Mouse (Mus musculus) bone marrow, adult 2 months (tissue): Measurements from ENCODE around the gene Fam129b.

Experiments
- CTCF ChIP-seq: fragments of 200-500 bp; IDR thresholded peaks from 2 replicates; pipeline ENCODE4 v1.5.1; 2011; ENCODE audit warnings: low read length, control low read depth; ENCODE audit not compliant: control insufficient read depth, insufficient read depth
- POLR2A ChIP-seq: fragments of 200-500 bp; IDR thresholded peaks from 2 replicates; pipeline ENCODE4 v1.6.1; 2011; ENCODE audit warnings: low read depth, mild to moderate bottlenecking, control low read depth, low read length, borderline replicate concordance; ENCODE audit not compliant: control insufficient read depth

- TF ChIP-seq POLR2A (no peak), CTCF (no peak)
These were observed 93.4 kb downstream of the Fam129b start for GRCm38 (mm10) chr2:32969326-32969725.
